Mouse (Mus musculus) megakaryocyte, embryonic 14.5 days (primary cell): ENCODE measurements around the gene Vps52.

Experiments used
- FLI1 ChIP-seq: IDR thresholded peaks from 2 replicates; pipeline ENCODE4 v1.6.1; 2012; ENCODE audit warnings: low read length, inconsistent platforms, mixed read lengths
- GATA1 ChIP-seq: IDR thresholded peaks from 3 replicates; pipeline ENCODE4 v1.6.1; 2012; ENCODE audit warnings: mixed read lengths, low read length, inconsistent platforms, borderline replicate concordance

DNA sequence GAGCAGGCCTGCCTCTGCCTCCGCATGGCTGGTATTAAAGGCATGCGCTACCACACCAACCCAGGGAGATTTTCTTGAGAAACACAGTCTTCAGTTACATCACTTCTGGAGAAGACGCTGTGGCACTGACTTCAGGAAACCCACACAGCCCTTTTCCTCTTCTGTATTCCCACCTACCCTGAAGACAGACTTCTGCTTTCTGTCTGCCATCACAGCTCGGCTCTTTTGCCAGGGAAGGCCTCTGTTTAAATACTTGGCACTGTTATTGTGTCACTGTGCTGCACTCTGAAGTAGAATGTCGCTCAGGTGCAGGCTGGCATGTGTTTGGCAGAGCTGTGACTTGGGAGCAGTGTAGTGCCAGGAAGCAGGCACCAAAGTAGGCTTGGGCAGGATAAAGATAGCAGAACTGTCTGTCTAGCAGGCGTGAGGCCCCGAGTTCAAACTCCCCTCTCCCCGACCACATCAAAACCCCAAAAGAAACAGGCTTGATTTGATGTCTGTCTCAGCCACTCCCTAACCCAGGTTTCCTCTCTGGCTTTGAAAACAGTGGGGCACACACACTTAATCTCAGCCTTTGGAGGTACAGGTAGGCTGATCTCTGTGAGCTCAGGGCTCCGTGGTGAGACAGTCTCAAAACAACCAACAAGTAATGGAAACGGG, 8.1 kb upstream of the Vps52 start:
- TF ChIP-seq GATA1 (no peak), FLI1 (no peak)
